Mouse (Mus musculus): Measurements from ENCODE around the gene Arhgap10. TPM values are rescaled to one million over a fixed set of nuclear protein-coding genes. Genes with fewer than 3 reads are reported as not detected.

Arhgap10 gene
- polyA plus RNA-seq, 1 experiment from 2014 or later = 5.7 TPM

GRCm38 (mm10) chr8:77453836-77454235 lies 63.9 kb downstream of the Arhgap10 start:
- no peak for ATAC-seq (ENCODE audit: low FRiP score)
- H3K4me2 ChIP-seq = no peak overlapping the region
- H3K4me3 ChIP-seq (replicated peaks) = no peak overlapping the region
- no peaks in the 10 kb centered on the region for H3K27me3 ChIP-seq (replicated peaks)
- WGBS = 90% methylated on average over 9 of the region's 9 CpGs
- H3K4me1 ChIP-seq = no peaks in the 10 kb centered on the region
- peaks cover 10% of the 10 kb centered on the region; the same call in 1 of the 2 replicates for H3K36me3 ChIP-seq
- 0 out of 2 replicates have a peak, but pooled peaks cover 8% of the 10 kb centered on the region for H3K9me3 ChIP-seq (replicated peaks)
- no peak overlapping the region for H3K27ac ChIP-seq (replicated peaks)
- H3K9ac ChIP-seq (replicated peaks) = no peak overlapping the region

- Histone ChIP-seq H3K36me3 (peaks cover 10% of the 10 kb centered on the region; the same call in 1 of the 2 replicates), H3K4me1 (no peaks in the 10 kb centered on the region), H3K4me2 (no peak overlapping the region), H3K4me3 (replicated peaks) (no peak overlapping the region), H3K9me3 (replicated peaks) (0 out of 2 replicates have a peak, but pooled peaks cover 8% of the 10 kb centered on the region), H3K27me3 (replicated peaks) (no peaks in the 10 kb centered on the region), H3K9ac (replicated peaks) (no peak overlapping the region), H3K27ac (replicated peaks) (no peak overlapping the region)
- WGBS = 93% methylated on average over 21 of the region's 21 CpGs
- ATAC-seq (ENCODE audit: low FRiP score) = no peak
Measured at GRCm38 (mm10) chr8:77451466-77452382, 66.0 kb downstream of the Arhgap10 start.

GRCm38 (mm10) chr8:77451052-77451451 lies 66.7 kb downstream of the Arhgap10 start:
- no peak for ATAC-seq (ENCODE audit: low FRiP score)
- WGBS = 97% methylated on average over 5 of the region's 5 CpGs

GRCm38 (mm10) chr8:77446294-77446693 lies 71.5 kb downstream of the Arhgap10 start:
- Histone ChIP-seq H3K9me3 (replicated peaks) (0 out of 2 replicates have a peak, but pooled peaks cover 8% of the 10 kb centered on the region), H3K36me3 (peaks cover 10% of the 10 kb centered on the region; the same call in 1 of the 2 replicates), H3K4me3 (replicated peaks) (no peak overlapping the region), H3K4me1 (0 out of 2 replicates have a peak, but pooled peaks cover 6% of the 10 kb centered on the region), H3K4me2 (peak overlapping the region; percentile 13), H3K27ac (replicated peaks) (no peak overlapping the region), H3K9ac (replicated peaks) (no peak overlapping the region), H3K27me3 (replicated peaks) (no peaks in the 10 kb centered on the region)
- 49% methylated on average over 12 of the region's 12 CpGs for WGBS
- peak; percentile 86 for ATAC-seq (ENCODE audit: low FRiP score)

More at GRCm38 (mm10) chr8:77451052-77451451, 66.7 kb downstream of the Arhgap10 start:
- H3K27ac ChIP-seq (replicated peaks) = no peak overlapping the region
- 0 out of 2 replicates have a peak, but pooled peaks cover 5% of the 10 kb centered on the region for H3K4me1 ChIP-seq
- H3K9ac ChIP-seq (replicated peaks) = no peak overlapping the region
- H3K4me3 ChIP-seq (replicated peaks) = no peak overlapping the region
- H3K4me2 ChIP-seq = no peak overlapping the region
- peaks cover 10% of the 10 kb centered on the region; the same call in 1 of the 2 replicates for H3K36me3 ChIP-seq
- 0 out of 2 replicates have a peak, but pooled peaks cover 8% of the 10 kb centered on the region for H3K9me3 ChIP-seq (replicated peaks)
- H3K27me3 ChIP-seq (replicated peaks) = no peaks in the 10 kb centered on the region

- WGBS = 51% methylated on average over 3 of the region's 3 CpGs
Measured at GRCm38 (mm10) chr8:77445642-77446041, 72.1 kb downstream of the Arhgap10 start.

GRCm38 (mm10) chr8:77444166-77444870 lies 73.4 kb downstream of the Arhgap10 start:
- H3K9me3 ChIP-seq (replicated peaks) = no peaks in the 10 kb centered on the region
- H3K4me1 ChIP-seq = 0 out of 2 replicates have a peak, but pooled peaks cover 6% of the 10 kb centered on the region
- H3K36me3 ChIP-seq = no peaks in the 10 kb centered on the region
- H3K4me3 ChIP-seq (replicated peaks) = no peak overlapping the region
- H3K4me2 ChIP-seq = no peak overlapping the region
- no peak overlapping the region for H3K27ac ChIP-seq (replicated peaks)
- no peaks in the 10 kb centered on the region for H3K27me3 ChIP-seq (replicated peaks)
- no peak for ATAC-seq (ENCODE audit: low FRiP score)
- H3K9ac ChIP-seq (replicated peaks) = no peak overlapping the region
- 85% methylated on average over 10 of the region's 10 CpGs for WGBS

More at GRCm38 (mm10) chr8:77445642-77446041, 72.1 kb downstream of the Arhgap10 start:
- no peak overlapping the region for H3K9ac ChIP-seq (replicated peaks)
- H3K36me3 ChIP-seq = peaks cover 10% of the 10 kb centered on the region; the same call in 1 of the 2 replicates
- H3K4me3 ChIP-seq (replicated peaks) = no peak overlapping the region
- 0 out of 2 replicates have a peak, but pooled peaks have one; percentile 26 for ATAC-seq (ENCODE audit: low FRiP score)
- H3K27ac ChIP-seq (replicated peaks) = no peak overlapping the region
- H3K4me1 ChIP-seq = 0 out of 2 replicates have a peak, but pooled peaks cover 6% of the 10 kb centered on the region
- no peak overlapping the region for H3K4me2 ChIP-seq
- H3K9me3 ChIP-seq (replicated peaks) = 0 out of 2 replicates have a peak, but pooled peaks cover 8% of the 10 kb centered on the region
- no peaks in the 10 kb centered on the region for H3K27me3 ChIP-seq (replicated peaks)

- no peak overlapping the region for H3K4me3 ChIP-seq (replicated peaks)
- H3K36me3 ChIP-seq = no peaks in the 10 kb centered on the region
- no peaks in the 10 kb centered on the region for H3K27me3 ChIP-seq (replicated peaks)
- H3K9ac ChIP-seq (replicated peaks) = no peak overlapping the region
- no peak overlapping the region for H3K27ac ChIP-seq (replicated peaks)
- H3K4me1 ChIP-seq = peaks cover 17% of the 10 kb centered on the region; the same call in 1 of the 2 replicates
- H3K4me2 ChIP-seq = no peak overlapping the region
- no peaks in the 10 kb centered on the region for H3K9me3 ChIP-seq (replicated peaks)
- WGBS = 92% methylated on average over 7 of the region's 7 CpGs
- ATAC-seq (ENCODE audit: low FRiP score) = no peak
Measured at GRCm38 (mm10) chr8:77442452-77442851, 75.3 kb downstream of the Arhgap10 start.

- no peak overlapping the region for H3K9ac ChIP-seq (replicated peaks)
- H3K4me3 ChIP-seq (replicated peaks) = no peak overlapping the region
- H3K4me2 ChIP-seq = no peak overlapping the region
- H3K4me1 ChIP-seq = peaks cover 14% of the 10 kb centered on the region; the same call in 1 of the 2 replicates
- ATAC-seq (ENCODE audit: low FRiP score) = no peak
- no peaks in the 10 kb centered on the region for H3K27me3 ChIP-seq (replicated peaks)
- 84% methylated on average over 9 of the region's 9 CpGs for WGBS
- H3K9me3 ChIP-seq (replicated peaks) = no peaks in the 10 kb centered on the region
- no peaks in the 10 kb centered on the region for H3K36me3 ChIP-seq
- no peak overlapping the region for H3K27ac ChIP-seq (replicated peaks)
Measured at GRCm38 (mm10) chr8:77440913-77441312, 76.8 kb downstream of the Arhgap10 start.

- WGBS = 82% methylated on average over 6 of the region's 6 CpGs
- Histone ChIP-seq H3K27ac (replicated peaks) (no peak overlapping the region), H3K4me3 (replicated peaks) (no peak overlapping the region), H3K27me3 (replicated peaks) (no peaks in the 10 kb centered on the region), H3K4me1 (peaks cover 14% of the 10 kb centered on the region; the same call in 1 of the 2 replicates), H3K9ac (replicated peaks) (no peak overlapping the region), H3K36me3 (no peaks in the 10 kb centered on the region), H3K9me3 (replicated peaks) (no peaks in the 10 kb centered on the region), H3K4me2 (no peak overlapping the region)
- no peak for ATAC-seq (ENCODE audit: low FRiP score)
Measured at GRCm38 (mm10) chr8:77440324-77440880, 77.4 kb downstream of the Arhgap10 start.

- no peaks in the 10 kb centered on the region for H3K36me3 ChIP-seq
- no peaks in the 10 kb centered on the region for H3K27me3 ChIP-seq (replicated peaks)
- H3K27ac ChIP-seq (replicated peaks) = no peak overlapping the region
- H3K4me1 ChIP-seq = peaks cover 14% of the 10 kb centered on the region; the same call in 1 of the 2 replicates
- H3K9me3 ChIP-seq (replicated peaks) = no peaks in the 10 kb centered on the region
- H3K4me2 ChIP-seq = no peak overlapping the region
- no peak overlapping the region for H3K9ac ChIP-seq (replicated peaks)
- no peak overlapping the region for H3K4me3 ChIP-seq (replicated peaks)
- 96% methylated on average over 2 of the region's 2 CpGs for WGBS
- no peak for ATAC-seq (ENCODE audit: low FRiP score)
Measured at GRCm38 (mm10) chr8:77439670-77440069, 78.1 kb downstream of the Arhgap10 start.

Measured in neural tube, embryonic 15.5 days (tissue).